Mouse (Mus musculus): ENCODE data around the gene Myo7a. TPM values are rescaled to one million over a fixed set of nuclear protein-coding genes. Genes with fewer than 3 reads are reported as not detected.

The Myo7a gene
- polyA plus RNA-seq, 1 experiment from 2014 or later: 15.8 TPM

- no peak overlapping the region for H3K4me2 ChIP-seq (replicated peaks)
- peaks cover 18% of the 10 kb centered on the region for H3K27me3 ChIP-seq (replicated peaks)
- 85% methylated on average over 4 of the region's 4 CpGs for WGBS
- no peaks in the 10 kb centered on the region for H3K36me3 ChIP-seq
- no peak overlapping the region for H3K27ac ChIP-seq
- no peak overlapping the region for H3K9ac ChIP-seq
- no peak overlapping the region for H3K4me3 ChIP-seq
- peaks cover 9% of the 10 kb centered on the region for H3K4me1 ChIP-seq
- H3K9me3 ChIP-seq: no peaks in the 10 kb centered on the region
- no peak for ATAC-seq (ENCODE audit: low FRiP score, low read depth)
Observed at GRCm38 (mm10) chr7:98109771-98110170, 9.6 kb downstream of the Myo7a start.

- no peak overlapping the region for H3K9ac ChIP-seq
- ATAC-seq (ENCODE audit: low FRiP score, low read depth): no peak
- WGBS: 88% methylated on average over 16 of the region's 16 CpGs
Observed at GRCm38 (mm10) chr7:98108636-98109430, 10.5 kb downstream of the Myo7a start.

GRCm38 (mm10) chr7:98106272-98106671 lies 13.1 kb downstream of the Myo7a start:
- no peaks in the 10 kb centered on the region for H3K36me3 ChIP-seq
- WGBS: 90% methylated on average over 7 of the region's 7 CpGs
- H3K4me3 ChIP-seq: no peak overlapping the region
- no peak overlapping the region for H3K4me2 ChIP-seq (replicated peaks)
- H3K9me3 ChIP-seq: no peaks in the 10 kb centered on the region
- H3K9ac ChIP-seq: no peak overlapping the region
- ATAC-seq (ENCODE audit: low FRiP score, low read depth): no peak
- H3K27ac ChIP-seq: no peak overlapping the region
- peaks cover 6% of the 10 kb centered on the region for H3K27me3 ChIP-seq (replicated peaks)
- peaks cover 15% of the 10 kb centered on the region for H3K4me1 ChIP-seq

More at GRCm38 (mm10) chr7:98108636-98109430, 10.5 kb downstream of the Myo7a start:
- Histone ChIP-seq H3K27ac (no peak overlapping the region), H3K36me3 (no peaks in the 10 kb centered on the region), H3K9me3 (no peaks in the 10 kb centered on the region), H3K4me1 (peaks cover 9% of the 10 kb centered on the region), H3K4me3 (no peak overlapping the region), H3K4me2 (replicated peaks) (no peak overlapping the region), H3K27me3 (replicated peaks) (peaks cover 18% of the 10 kb centered on the region)

- ATAC-seq (ENCODE audit: low FRiP score, low read depth): no peak
- WGBS: 60% methylated on average over 16 of the region's 16 CpGs
- H3K9ac ChIP-seq: no peak overlapping the region
Observed at GRCm38 (mm10) chr7:98104481-98105435, 14.6 kb downstream of the Myo7a start.

GRCm38 (mm10) chr7:98103942-98104292 lies 15.4 kb downstream of the Myo7a start:
- Histone ChIP-seq H3K27ac (no peak overlapping the region), H3K4me3 (no peak overlapping the region), H3K9me3 (no peaks in the 10 kb centered on the region), H3K4me1 (0 out of 2 replicates have a peak, but pooled peaks cover 8% of the 10 kb centered on the region), H3K27me3 (replicated peaks) (no peaks in the 10 kb centered on the region), H3K4me2 (replicated peaks) (no peak overlapping the region; the same call in 1 of the 2 replicates), H3K9ac (no peak overlapping the region), H3K36me3 (no peaks in the 10 kb centered on the region)
- WGBS: 71% methylated on average over 5 of the region's 5 CpGs
- no peak for ATAC-seq (ENCODE audit: low FRiP score, low read depth)

More at GRCm38 (mm10) chr7:98104481-98105435, 14.6 kb downstream of the Myo7a start:
- Histone ChIP-seq H3K4me1 (0 out of 2 replicates have a peak, but pooled peaks cover 8% of the 10 kb centered on the region), H3K4me3 (no peak overlapping the region), H3K9me3 (no peaks in the 10 kb centered on the region), H3K4me2 (replicated peaks) (no peak overlapping the region), H3K36me3 (no peaks in the 10 kb centered on the region), H3K27me3 (replicated peaks) (no peaks in the 10 kb centered on the region), H3K27ac (no peak overlapping the region)

GRCm38 (mm10) chr7:98103002-98103941 lies 16.1 kb downstream of the Myo7a start:
- H3K27me3 ChIP-seq (replicated peaks): no peaks in the 10 kb centered on the region
- no peaks in the 10 kb centered on the region for H3K36me3 ChIP-seq
- H3K27ac ChIP-seq: no peak overlapping the region
- H3K4me1 ChIP-seq: 0 out of 2 replicates have a peak, but pooled peaks cover 8% of the 10 kb centered on the region
- peak; percentile 77 for ATAC-seq (ENCODE audit: low FRiP score, low read depth)
- H3K9me3 ChIP-seq: no peaks in the 10 kb centered on the region
- WGBS: 15% methylated on average over 24 of the region's 26 CpGs
- peak overlapping the region; percentile 57 for H3K4me2 ChIP-seq (replicated peaks)
- H3K9ac ChIP-seq: peak overlapping the region; percentile 42; the same call in 1 of the 2 replicates
- H3K4me3 ChIP-seq: peak overlapping the region; percentile 10; the same call in 1 of the 2 replicates

GRCm38 (mm10) chr7:98102488-98102887 lies 16.8 kb downstream of the Myo7a start:
- ATAC-seq (ENCODE audit: low FRiP score, low read depth): 0 out of 2 replicates have a peak, but pooled peaks have one; percentile 3
- Histone ChIP-seq H3K9ac (0 out of 2 replicates have a peak overlapping the region, but pooled peaks have one; percentile 42), H3K4me3 (no peak overlapping the region), H3K36me3 (peaks cover 6% of the 10 kb centered on the region), H3K4me1 (0 out of 2 replicates have a peak, but pooled peaks cover 8% of the 10 kb centered on the region), H3K27me3 (replicated peaks) (no peaks in the 10 kb centered on the region), H3K27ac (no peak overlapping the region), H3K4me2 (replicated peaks) (peak overlapping the region; percentile 57; the same call in 1 of the 2 replicates), H3K9me3 (no peaks in the 10 kb centered on the region)
- 96% methylated on average over 11 of the region's 11 CpGs for WGBS

GRCm38 (mm10) chr7:98097557-98097956 lies 21.8 kb downstream of the Myo7a start:
- H3K36me3 ChIP-seq: peaks cover 15% of the 10 kb centered on the region
- no peaks in the 10 kb centered on the region for H3K27me3 ChIP-seq (replicated peaks)
- ATAC-seq (ENCODE audit: low FRiP score, low read depth): no peak
- H3K4me1 ChIP-seq: 0 out of 2 replicates have a peak, but pooled peaks cover 4% of the 10 kb centered on the region
- H3K27ac ChIP-seq: no peak overlapping the region
- no peak overlapping the region for H3K4me2 ChIP-seq (replicated peaks)
- no peak overlapping the region for H3K4me3 ChIP-seq
- no peaks in the 10 kb centered on the region for H3K9me3 ChIP-seq
- 90% methylated on average over 8 of the region's 8 CpGs for WGBS
- no peak overlapping the region for H3K9ac ChIP-seq

GRCm38 (mm10) chr7:98095852-98096251 lies 23.5 kb downstream of the Myo7a start:
- Histone ChIP-seq H3K9ac (no peak overlapping the region), H3K4me3 (no peak overlapping the region), H3K27me3 (replicated peaks) (no peaks in the 10 kb centered on the region), H3K4me2 (replicated peaks) (no peak overlapping the region), H3K4me1 (no peaks in the 10 kb centered on the region), H3K9me3 (no peaks in the 10 kb centered on the region), H3K27ac (no peak overlapping the region), H3K36me3 (peaks cover 18% of the 10 kb centered on the region)
- 96% methylated on average over 4 of the region's 4 CpGs for WGBS
- ATAC-seq (ENCODE audit: low FRiP score, low read depth): no peak

GRCm38 (mm10) chr7:98086346-98086745 lies 33.0 kb downstream of the Myo7a start:
- Histone ChIP-seq H3K27ac (no peak overlapping the region), H3K4me1 (peaks cover 24% of the 10 kb centered on the region), H3K27me3 (replicated peaks) (no peaks in the 10 kb centered on the region), H3K4me3 (no peak overlapping the region), H3K9me3 (no peaks in the 10 kb centered on the region), H3K36me3 (no peaks in the 10 kb centered on the region), H3K9ac (no peak overlapping the region), H3K4me2 (replicated peaks) (no peak overlapping the region)
- 57% methylated on average over 2 of the region's 2 CpGs for WGBS
- no peak for ATAC-seq (ENCODE audit: low FRiP score, low read depth)

- Histone ChIP-seq H3K36me3 (no peaks in the 10 kb centered on the region; the same call in 1 of the 2 replicates), H3K4me1 (peaks cover 24% of the 10 kb centered on the region), H3K4me2 (replicated peaks) (no peak overlapping the region), H3K9me3 (no peaks in the 10 kb centered on the region), H3K4me3 (no peak overlapping the region), H3K27ac (no peak overlapping the region), H3K9ac (no peak overlapping the region), H3K27me3 (replicated peaks) (no peaks in the 10 kb centered on the region)
- 85% methylated on average over 7 of the region's 7 CpGs for WGBS
- no peak for ATAC-seq (ENCODE audit: low FRiP score, low read depth)
Observed at GRCm38 (mm10) chr7:98085314-98085713, 34.0 kb downstream of the Myo7a start.

Measured in neural tube, embryonic 12.5 days (tissue).